Mouse (Mus musculus): ENCODE measurements around the gene Cdhr5.
"Not testable (repeated sequence)": the region's sequence is repeated elsewhere in the genome, so short reads cannot be mapped to it uniquely, and the experiment has no call there.

The Cdhr5 gene

GRCm38 (mm10) chr7:141277701-141278678 is 1.4 kb upstream of the Cdhr5 start:
- no peak for DNase-seq

- DNase-seq = no peak
Measured at GRCm38 (mm10) chr7:141275356-141275755, 1.2 kb downstream of the Cdhr5 start.

GRCm38 (mm10) chr7:141270631-141271030 is 6.0 kb downstream of the Cdhr5 start:
- no peak for DNase-seq

- no peak for DNase-seq
Measured at GRCm38 (mm10) chr7:141269273-141269545, 7.4 kb downstream of the Cdhr5 start.

GRCm38 (mm10) chr7:141268466-141269272 is 7.9 kb downstream of the Cdhr5 start:
- no peak for DNase-seq

GRCm38 (mm10) chr7:141265739-141266561 is 10.6 kb downstream of the Cdhr5 start, which contains the start of gene Irf7:
Gene Irf7 (minus strand): TSS chr7:141266481.
- DNase-seq = peak; percentile 80 to 83

- no peak for DNase-seq
Measured at GRCm38 (mm10) chr7:141265411-141265738, 11.2 kb downstream of the Cdhr5 start.

GRCm38 (mm10) chr7:141264761-141265410 is 11.7 kb downstream of the Cdhr5 start:
- DNase-seq = peak in 1 of 2 experiments; percentile 67

- DNase-seq = no peak
Measured at GRCm38 (mm10) chr7:141264041-141264700, 12.4 kb downstream of the Cdhr5 start.

- no peak for DNase-seq
Measured at GRCm38 (mm10) chr7:141263640-141264039, 12.9 kb downstream of the Cdhr5 start.

GRCm38 (mm10) chr7:141261480-141261879 is 15.1 kb downstream of the Cdhr5 start:
- peak in 1 of 2 experiments; percentile 47 for DNase-seq

GRCm38 (mm10) chr7:141256159-141256558 is 20.4 kb downstream of the Cdhr5 start:
- DNase-seq = no peak

- not testable (repeated sequence) for DNase-seq
Measured at GRCm38 (mm10) chr7:141250486-141250885, 26.1 kb downstream of the Cdhr5 start.

GRCm38 (mm10) chr7:141231551-141231950 is 45.0 kb downstream of the Cdhr5 start:
- DNase-seq = no peak

- no peak for DNase-seq
Measured at GRCm38 (mm10) chr7:141231111-141231510, 45.5 kb downstream of the Cdhr5 start.

GRCm38 (mm10) chr7:141230570-141230969 is 46.0 kb downstream of the Cdhr5 start:
- no peak for DNase-seq

- no peak for DNase-seq
Measured at GRCm38 (mm10) chr7:141229702-141230101, 46.9 kb downstream of the Cdhr5 start.

- DNase-seq = peak; percentile 87 to 95
Measured at GRCm38 (mm10) chr7:141228279-141229067, 48.1 kb downstream of the Cdhr5 start, which contains the start of gene Phrf1. Gene Phrf1 (plus strand): TSS chr7:141228784.

- DNase-seq = no peak
Measured at GRCm38 (mm10) chr7:141227796-141228195, 48.8 kb downstream of the Cdhr5 start.

GRCm38 (mm10) chr7:141226535-141226934 is 50.1 kb downstream of the Cdhr5 start:
- DNase-seq = no peak

- DNase-seq = no peak
Measured at GRCm38 (mm10) chr7:141222696-141223215, 53.8 kb downstream of the Cdhr5 start.

Measured in kidney, postnatal 36 days (tissue).